Mouse (Mus musculus) kidney, embryonic 16.5 days (tissue): Measurements from ENCODE around the gene Pnp2. TPM values are rescaled to one million over a fixed set of nuclear protein-coding genes. Genes with fewer than 3 reads are reported as not detected.
"Not testable (repeated sequence)": the region's sequence is repeated elsewhere in the genome, so short reads cannot be mapped to it uniquely, and the experiment has no call there.

Experiments used
- ATAC-seq: fragments of 200-750 bp; cut with Nextera tagmentation; 2 replicates; pipeline ENCODE4 v1.8.0; 2017; ENCODE audit warnings: moderate TSS enrichment; ENCODE audit not compliant: low FRiP score, low TSS enrichment
- H3K27ac ChIP-seq: fragments of 300-500 bp; sonication (generic); 2 replicates; pipeline ENCODE4 v1.5.1; 2014; ENCODE audit warnings: low read length
- H3K27me3 ChIP-seq: fragments of 300-500 bp; sonication (generic); 2 replicates; pipeline ENCODE4 v1.6.1; 2014; ENCODE audit warnings: low read length, control low read depth, mixed read lengths; ENCODE audit not compliant: insufficient read depth
- H3K36me3 ChIP-seq: fragments of 300-500 bp; sonication (generic); 2 replicates; pipeline ENCODE4 v1.6.1; 2014; ENCODE audit warnings: low read length, control low read depth, mixed read lengths; ENCODE audit not compliant: insufficient read depth
- H3K4me1 ChIP-seq: fragments of 300-500 bp; sonication (generic); 2 replicates; pipeline ENCODE4 v1.6.1; 2014; ENCODE audit warnings: low read length, control low read depth, mixed read lengths; ENCODE audit not compliant: insufficient read depth
- H3K4me2 ChIP-seq: fragments of 300-500 bp; sonication (generic); replicated peaks from 2 replicates; pipeline ENCODE4 v1.6.1; 2014; ENCODE audit warnings: low read depth, low read length
- H3K4me3 ChIP-seq: fragments of 300-500 bp; sonication (generic); 2 replicates; pipeline ENCODE4 v1.5.1; 2014; ENCODE audit warnings: mild to moderate bottlenecking, low read length
- H3K9ac ChIP-seq: fragments of 300-500 bp; sonication (generic); replicated peaks from 2 replicates; pipeline ENCODE4 v1.6.1; 2014; ENCODE audit warnings: low read length
- H3K9me3 ChIP-seq: fragments of 300-500 bp; sonication (generic); 2 replicates; pipeline ENCODE4 v1.6.1; 2016; ENCODE audit warnings: low read length, control low read depth
- WGBS: fragments of 180-500 bp; shearing (Covaris S2); extraction: QIAGEN DNeasy Blood & Tissue Kit; methylation state at CpG from one replicate; pipeline ENCODE4 v1.1.7; 2014; 5-methylcytosine and 5-hydroxymethylcytosine counted together
- polyA plus RNA-seq: library from polyadenylated mRNA; unstranded; fragments of >200 nt; fragmentation: Nextera tagmentation; extraction: Ambion mirVana; gene quantifications from 2 replicates; pipeline ENCODE4 v1.2.1, GENCODE M21; 2015

Pnp2 gene
- polyA plus RNA-seq, 1 experiment from 2014 or later = 0.66 TPM

DNA sequence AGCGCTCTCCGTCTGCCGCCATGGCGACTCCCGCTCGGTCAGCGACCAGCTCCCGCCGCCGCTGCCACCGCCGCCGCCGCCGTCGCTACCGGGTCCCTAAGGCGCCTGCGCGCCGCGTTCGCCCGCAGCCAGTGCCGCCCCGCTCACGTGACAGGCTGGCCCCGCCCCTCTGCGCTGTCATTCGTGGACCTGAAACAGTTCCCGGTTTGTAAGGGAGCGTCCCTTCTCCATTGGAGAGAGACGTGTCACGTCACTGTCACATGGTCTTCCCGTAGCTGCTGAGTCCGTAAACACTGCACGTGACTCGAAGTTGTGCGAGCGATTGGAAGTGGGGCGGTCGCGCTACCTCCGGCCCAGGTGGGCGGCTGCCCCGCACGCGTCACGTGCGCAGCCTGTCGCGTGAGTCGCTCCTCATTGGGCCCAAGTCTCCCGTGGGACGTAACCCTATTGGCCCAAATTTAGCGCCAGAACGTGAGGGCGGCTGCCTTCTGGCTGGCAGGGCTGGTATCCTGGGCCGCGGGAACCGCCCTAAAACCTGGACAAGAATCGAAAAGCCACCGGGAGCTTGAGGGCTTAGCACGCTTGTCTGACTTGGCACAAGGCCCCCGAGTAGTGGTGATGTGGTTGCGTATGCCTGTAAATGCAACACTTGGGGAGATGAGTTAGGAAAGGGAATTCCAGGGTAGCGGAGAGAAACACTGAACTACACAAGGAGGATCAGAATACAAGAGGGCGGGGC is 24.9 kb upstream of the Pnp2 start, which contains the start of the genes Pip4p1 and Pnp:
Gene Pip4p1, minus strand, starts transcription at position 103 of the 739 bp plus-strand sequence.
Gene Pnp, plus strand, starts transcription at position 329 of the 739 bp plus-strand sequence.
- Histone ChIP-seq H3K9ac (peak within 1 kb of the TSS; percentile 93), H3K9me3 (no peaks in the 10 kb centered on the region), H3K27ac (peak within 1 kb of the TSS; percentile 85), H3K4me1 (peaks cover 19% of the 10 kb centered on the region), H3K36me3 (peaks cover 29% of the 10 kb centered on the region), H3K4me2 (peak within 1 kb of the TSS; percentile 66), H3K4me3 (peak within 1 kb of the TSS; percentile 86), H3K27me3 (no peaks in the 10 kb centered on the region)
- peak; percentile 100 for ATAC-seq
- WGBS = under 1% methylated on average over 58 of the region's 68 CpGs

DNA sequence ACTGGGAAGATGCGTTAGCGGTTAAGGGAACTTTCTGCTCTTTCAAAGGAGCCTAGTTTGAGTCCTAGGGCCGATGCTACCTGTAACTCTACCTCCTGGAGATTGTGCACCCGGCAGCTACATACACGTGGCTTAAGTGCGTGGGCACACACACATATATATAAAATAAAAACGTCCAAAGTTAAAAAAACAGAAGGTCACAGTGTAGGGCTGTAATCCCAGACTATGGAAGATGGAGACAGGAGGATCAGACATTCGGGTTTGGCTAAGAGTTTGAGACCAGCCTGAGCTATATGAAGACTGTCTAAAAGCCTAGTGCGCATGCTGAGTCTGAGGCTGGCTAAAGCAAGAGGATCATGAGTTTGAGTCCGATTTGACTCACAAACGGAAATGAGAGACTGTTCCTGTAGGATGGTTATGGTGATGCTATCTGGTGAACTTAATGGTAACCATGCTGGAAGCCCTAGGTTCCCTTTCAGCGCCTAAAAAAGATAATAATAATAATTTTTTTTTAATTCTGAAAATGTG is 24.2 kb upstream of the Pnp2 start:
- Histone ChIP-seq H3K9me3 (no peaks in the 10 kb centered on the region), H3K4me2 (peak overlapping the region; percentile 66), H3K27me3 (no peaks in the 10 kb centered on the region), H3K36me3 (peaks cover 24% of the 10 kb centered on the region), H3K4me1 (peaks cover 15% of the 10 kb centered on the region), H3K4me3 (peak overlapping the region; percentile 86), H3K9ac (peak overlapping the region; percentile 67), H3K27ac (peak overlapping the region; percentile 85)
- ATAC-seq = no peak
- 7% methylated on average over 12 of the region's 12 CpGs for WGBS

DNA sequence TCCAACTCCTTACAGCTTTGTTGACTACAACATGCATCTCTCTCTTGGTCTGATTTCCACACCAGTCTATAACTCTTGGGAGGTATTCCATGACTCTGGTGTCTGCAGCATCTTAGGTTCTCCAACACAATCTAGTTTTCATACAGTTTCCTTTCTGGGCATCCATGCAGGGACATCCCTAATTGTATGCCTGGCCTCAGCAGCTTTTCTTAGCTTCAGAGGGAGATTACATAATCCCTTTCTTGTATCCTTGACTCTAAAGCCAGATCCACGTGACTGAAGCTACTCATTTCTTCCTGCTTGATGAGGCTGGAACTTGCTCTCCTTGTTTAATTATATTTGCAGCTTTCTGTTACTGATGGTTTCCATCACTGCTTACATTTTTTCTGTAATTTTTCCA is 19.1 kb upstream of the Pnp2 start:
- 57% methylated on average over 1 of the region's 1 CpGs for WGBS
- H3K4me1 ChIP-seq = peaks cover 4% of the 10 kb centered on the region; the same call in 1 of the 2 replicates
- H3K36me3 ChIP-seq = no peaks in the 10 kb centered on the region
- no peak overlapping the region for H3K27ac ChIP-seq
- H3K27me3 ChIP-seq = no peaks in the 10 kb centered on the region
- no peak overlapping the region for H3K4me2 ChIP-seq
- H3K9me3 ChIP-seq = no peaks in the 10 kb centered on the region
- H3K9ac ChIP-seq = no peak overlapping the region
- no peak overlapping the region for H3K4me3 ChIP-seq
- no peak for ATAC-seq

DNA sequence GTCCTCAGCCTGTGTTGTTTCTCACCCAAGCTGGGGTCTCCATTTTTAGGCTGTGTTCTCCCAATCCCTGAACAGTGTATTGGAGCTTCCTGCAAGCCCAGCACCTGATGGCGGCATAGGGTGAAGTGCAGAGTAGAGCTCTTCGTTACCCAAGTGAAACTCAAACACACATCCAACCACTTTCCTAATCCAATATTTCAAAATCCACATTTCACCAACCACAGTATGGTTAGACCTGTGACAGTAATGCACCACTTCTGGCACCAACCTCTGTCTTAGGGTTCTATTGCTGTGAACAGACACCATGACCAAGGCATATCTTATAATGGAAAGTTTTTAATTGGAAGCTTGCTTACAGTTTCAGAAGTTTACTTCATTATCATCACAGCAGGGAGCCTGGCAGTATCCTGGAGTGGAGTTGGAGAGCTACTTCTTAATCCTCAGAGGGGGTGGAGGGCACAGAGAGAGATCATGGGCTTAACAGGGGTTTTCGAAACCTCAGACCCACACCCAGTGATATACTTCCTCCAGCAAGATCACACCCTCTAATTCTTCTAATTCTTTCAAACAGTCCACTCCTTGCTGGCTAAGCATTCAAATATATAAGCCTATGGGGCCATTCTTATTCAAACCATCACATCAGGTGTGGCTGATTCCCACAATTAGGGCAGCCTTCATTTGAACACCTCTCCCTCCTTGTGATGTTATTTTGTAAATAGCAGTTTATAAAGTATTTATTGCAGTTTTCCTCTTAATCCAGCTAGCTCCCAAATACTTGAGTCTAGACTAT is 17.5 kb upstream of the Pnp2 start:
- H3K36me3 ChIP-seq = no peaks in the 10 kb centered on the region
- WGBS = 89% methylated on average over 3 of the region's 3 CpGs
- H3K4me2 ChIP-seq = no peak overlapping the region
- ATAC-seq = no peak
- no peaks in the 10 kb centered on the region for H3K27me3 ChIP-seq
- H3K27ac ChIP-seq = no peak overlapping the region
- no peak overlapping the region for H3K4me3 ChIP-seq
- H3K9me3 ChIP-seq = no peaks in the 10 kb centered on the region
- H3K4me1 ChIP-seq = no peaks in the 10 kb centered on the region
- no peak overlapping the region for H3K9ac ChIP-seq

DNA sequence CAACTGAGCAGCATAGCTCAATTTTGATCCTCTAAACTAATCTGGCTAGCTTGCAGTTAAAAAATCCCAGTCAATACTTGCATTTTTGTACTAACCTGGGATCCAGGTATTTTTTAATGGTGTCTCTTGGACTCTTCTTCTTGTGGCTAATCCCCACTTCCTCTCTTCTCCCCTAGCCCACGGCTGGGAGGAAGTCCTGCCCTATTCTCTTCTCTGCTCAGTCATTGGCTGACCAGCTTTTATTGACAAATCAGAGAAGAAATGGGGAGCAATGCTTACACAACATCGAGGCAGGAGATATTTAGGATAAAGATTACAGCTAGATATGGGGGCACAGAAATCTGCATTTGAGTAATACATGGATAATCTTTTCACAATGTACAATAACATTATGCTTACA is 16.9 kb upstream of the Pnp2 start:
- H3K4me2 ChIP-seq = no peak overlapping the region
- ATAC-seq = no peak
- no peak overlapping the region for H3K9ac ChIP-seq
- no peaks in the 10 kb centered on the region for H3K36me3 ChIP-seq
- no peaks in the 10 kb centered on the region for H3K9me3 ChIP-seq
- no peak overlapping the region for H3K4me3 ChIP-seq
- no peak overlapping the region for H3K27ac ChIP-seq
- WGBS = 48% methylated on average over 2 of the region's 2 CpGs
- H3K27me3 ChIP-seq = no peaks in the 10 kb centered on the region
- 0 out of 2 replicates have a peak, but pooled peaks cover 2% of the 10 kb centered on the region for H3K4me1 ChIP-seq

DNA sequence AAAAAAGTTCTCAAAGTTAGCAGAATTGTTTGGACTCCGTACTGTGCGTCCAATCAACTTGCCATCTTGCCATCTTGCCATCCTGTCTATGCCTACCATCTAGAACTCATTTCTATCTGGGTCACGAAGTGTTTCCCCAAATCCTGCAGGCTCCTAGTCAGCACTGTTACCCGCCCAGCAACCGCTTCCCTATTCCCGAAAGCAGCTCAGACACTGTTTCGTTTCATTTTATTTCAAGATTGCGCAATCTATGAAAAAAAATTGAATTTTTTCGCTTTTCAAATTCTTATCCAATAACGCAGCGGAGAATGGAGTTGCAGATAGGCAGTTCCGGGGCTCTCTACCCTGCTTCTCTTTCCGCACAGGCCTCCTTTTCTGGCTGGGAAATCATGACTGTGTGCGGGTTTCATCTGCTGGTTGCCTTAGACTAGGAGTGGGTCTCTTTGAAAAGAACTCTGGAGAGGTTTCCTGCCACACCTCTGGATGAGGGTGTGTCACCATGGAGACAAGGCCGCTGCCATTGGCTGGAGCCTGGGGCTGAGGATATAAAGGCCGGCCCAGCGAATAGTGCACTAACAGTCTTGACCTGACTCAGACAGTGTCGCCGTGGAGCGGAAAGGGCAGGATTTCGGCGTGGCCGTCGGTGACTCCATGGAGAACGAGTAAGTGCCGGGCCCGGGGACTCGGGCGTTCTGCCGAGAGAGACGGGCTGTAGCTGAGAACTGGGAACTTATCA is 11.7 kb upstream of the Pnp2 start, which contains the start of gene Gm49342:
Gene Gm49342, plus strand, starts transcription at position 586 of the 736 bp plus-strand sequence.
- H3K27ac ChIP-seq = peak within 1 kb of the TSS; percentile 88
- no peaks in the 10 kb centered on the region for H3K27me3 ChIP-seq
- ATAC-seq = peak; percentile 99
- H3K4me3 ChIP-seq = peak within 1 kb of the TSS; percentile 53
- 17% methylated on average over 31 of the region's 31 CpGs for WGBS
- H3K36me3 ChIP-seq = no peaks in the 10 kb centered on the region
- no peaks in the 10 kb centered on the region for H3K9me3 ChIP-seq
- H3K4me2 ChIP-seq = peak within 1 kb of the TSS; percentile 71
- peak within 1 kb of the TSS; percentile 65 for H3K9ac ChIP-seq
- H3K4me1 ChIP-seq = peaks cover 8% of the 10 kb centered on the region; the same call in 1 of the 2 replicates

DNA sequence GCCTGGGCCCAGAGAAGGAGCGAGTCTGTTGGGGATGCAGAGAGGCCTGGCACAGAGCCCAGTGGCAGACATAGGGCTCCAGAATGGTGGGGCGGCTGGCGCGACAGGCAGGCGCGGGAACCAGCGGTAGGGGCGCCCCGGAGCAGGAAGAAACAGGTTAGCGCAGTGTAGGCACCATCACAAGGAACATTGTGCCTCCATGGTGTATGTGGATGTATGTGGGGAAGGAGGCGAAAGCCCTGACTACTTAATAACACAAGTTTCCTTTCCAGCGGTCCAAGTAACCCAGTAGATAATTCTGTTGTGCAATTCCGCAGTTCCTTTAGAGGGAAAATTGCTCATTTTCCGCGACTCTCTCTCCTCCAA is 11.1 kb upstream of the Pnp2 start:
- H3K4me3 ChIP-seq = peak overlapping the region; percentile 53
- peak overlapping the region; percentile 88 for H3K27ac ChIP-seq
- H3K36me3 ChIP-seq, H3K4me1 ChIP-seq, H3K27me3 ChIP-seq, H3K9me3 ChIP-seq: not testable (repeated sequence)
- peak; percentile 97 for ATAC-seq
- peak overlapping the region; percentile 71 for H3K4me2 ChIP-seq
- under 1% methylated on average over 14 of the region's 15 CpGs for WGBS
- peak overlapping the region; percentile 65 for H3K9ac ChIP-seq

DNA sequence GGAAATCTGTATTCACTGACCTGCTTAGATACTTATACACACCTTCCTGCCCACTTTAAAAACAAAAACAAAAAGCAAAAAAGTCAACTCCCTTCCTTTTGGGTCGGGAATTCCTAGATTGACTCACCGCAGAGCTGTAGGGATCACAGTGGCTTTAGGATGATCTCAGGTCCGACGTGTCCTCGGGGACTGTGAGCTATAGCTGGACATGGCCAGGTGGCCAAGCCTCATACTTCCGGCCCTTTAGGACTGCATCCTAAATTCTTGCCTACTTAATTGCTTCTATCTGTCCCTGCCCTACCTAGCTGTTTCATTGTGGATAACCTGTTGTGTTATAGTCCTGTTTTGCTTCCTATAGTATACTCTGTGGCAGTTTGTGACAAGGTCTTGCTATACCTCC is 10.7 kb upstream of the Pnp2 start:
- not testable (repeated sequence) for H3K27me3 ChIP-seq, H3K9me3 ChIP-seq, ATAC-seq, H3K4me1 ChIP-seq, H3K36me3 ChIP-seq
- Histone ChIP-seq H3K9ac (peak overlapping the region; percentile 65), H3K4me3 (peak overlapping the region; percentile 53), H3K27ac (peak overlapping the region; percentile 88), H3K4me2 (peak overlapping the region; percentile 71)
- WGBS = 7% methylated on average over 6 of the region's 6 CpGs

DNA sequence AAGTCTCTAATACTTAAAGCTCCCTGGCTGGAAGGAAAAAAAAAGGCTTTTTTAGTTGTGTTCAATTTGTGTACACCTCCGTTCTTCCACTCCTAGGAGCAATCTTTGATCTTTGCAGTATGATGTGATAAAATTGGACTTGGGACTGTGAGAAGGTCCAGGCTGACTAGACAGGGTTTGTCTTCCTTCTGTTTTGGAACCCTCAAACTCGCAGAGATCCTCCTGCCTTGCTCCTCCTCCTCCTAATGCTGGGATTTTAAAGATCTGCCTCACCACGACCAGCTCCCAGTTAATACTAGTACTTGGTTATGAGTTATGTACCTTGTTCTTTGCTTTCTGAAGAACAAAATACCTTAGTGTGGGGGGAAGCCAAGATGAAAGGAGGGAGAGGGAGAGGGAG is 10.3 kb upstream of the Pnp2 start:
- H3K27ac ChIP-seq, H3K36me3 ChIP-seq, H3K9me3 ChIP-seq, ATAC-seq, H3K4me1 ChIP-seq, H3K27me3 ChIP-seq: not testable (repeated sequence)
- Histone ChIP-seq H3K4me3 (peak overlapping the region; percentile 53), H3K9ac (peak overlapping the region; percentile 65), H3K4me2 (peak overlapping the region; percentile 71)
- WGBS = 15% methylated on average over 3 of the region's 3 CpGs
